Mouse (Mus musculus) hindbrain, embryonic 16.5 days (tissue): ENCODE measurements around the gene Sipa1l1. TPM values are rescaled to one million over a fixed set of nuclear protein-coding genes. Genes with fewer than 3 reads are reported as not detected.

Experiments
- ATAC-seq: fragments of 200-750 bp; cut with Nextera tagmentation; 2 replicates; pipeline ENCODE4 v1.8.0; 2017; ENCODE audit warnings: moderate TSS enrichment, moderate library complexity
- H3K27ac ChIP-seq: fragments of 300-500 bp; sonication (generic); 2 replicates; pipeline ENCODE4 v1.5.1; 2014; ENCODE audit warnings: low read depth, mild to moderate bottlenecking, control low read depth, low read length, moderate library complexity
- H3K27me3 ChIP-seq: fragments of 300-500 bp; sonication (generic); replicated peaks from 2 replicates; pipeline ENCODE4 v1.6.1; 2014; ENCODE audit warnings: low read length; ENCODE audit not compliant: control insufficient read depth, insufficient read depth
- H3K36me3 ChIP-seq: fragments of 300-500 bp; sonication (generic); 2 replicates; pipeline ENCODE4 v1.6.1; 2014; ENCODE audit warnings: mild to moderate bottlenecking, low read length, moderate library complexity, mixed read lengths; ENCODE audit not compliant: control insufficient read depth, insufficient read depth
- H3K4me1 ChIP-seq: fragments of 300-500 bp; sonication (generic); 2 replicates; pipeline ENCODE4 v1.6.1; 2014; ENCODE audit warnings: low read depth, low read length; ENCODE audit not compliant: control insufficient read depth, insufficient read depth
- H3K4me2 ChIP-seq: fragments of 300-500 bp; sonication (generic); 2 replicates; pipeline ENCODE4 v1.6.1; 2014; ENCODE audit warnings: mild to moderate bottlenecking, low read length, control low read depth, moderate library complexity
- H3K4me3 ChIP-seq: fragments of 300-500 bp; sonication (generic); 2 replicates; pipeline ENCODE4 v1.5.1; 2014; ENCODE audit warnings: mild to moderate bottlenecking, low read length, control low read depth, moderate library complexity
- H3K9ac ChIP-seq: fragments of 300-500 bp; sonication (generic); 2 replicates; pipeline ENCODE4 v1.6.1; 2014; ENCODE audit warnings: low read depth, mild to moderate bottlenecking, control low read depth, low read length, moderate library complexity
- H3K9me3 ChIP-seq: fragments of 300-500 bp; sonication (generic); 2 replicates; pipeline ENCODE4 v1.6.1; 2014; ENCODE audit warnings: mild to moderate bottlenecking, low read length, moderate library complexity; ENCODE audit not compliant: control insufficient read depth
- WGBS: fragments of 180-500 bp; shearing (Covaris S2); extraction: QIAGEN DNeasy Blood & Tissue Kit; methylation state at CpG from one replicate; pipeline ENCODE4 v1.1.7; 2014; 5-methylcytosine and 5-hydroxymethylcytosine counted together
- polyA plus RNA-seq: library from polyadenylated mRNA; unstranded; fragments of >200 nt; fragmentation: Nextera tagmentation; extraction: Ambion mirVana; gene quantifications from 2 replicates; pipeline ENCODE4 v1.2.1, GENCODE M21; 2015

The Sipa1l1 gene
- polyA plus RNA-seq, 1 experiment from 2014 or later: 11.2 TPM

GRCm38 (mm10) chr12:82214916-82215315 lies 45.8 kb downstream of the Sipa1l1 start:
- Histone ChIP-seq H3K36me3 (no peaks in the 10 kb centered on the region), H3K4me2 (no peak overlapping the region), H3K9me3 (no peaks in the 10 kb centered on the region), H3K27me3 (no peaks in the 10 kb centered on the region), H3K4me3 (no peak overlapping the region), H3K4me1 (no peaks in the 10 kb centered on the region), H3K9ac (no peak overlapping the region), H3K27ac (no peak overlapping the region)
- WGBS: 80% methylated on average over 5 of the region's 5 CpGs
- ATAC-seq: no peak

GRCm38 (mm10) chr12:82216801-82217553 lies 47.9 kb downstream of the Sipa1l1 start:
- H3K4me2 ChIP-seq: no peak overlapping the region
- no peak for ATAC-seq
- no peaks in the 10 kb centered on the region for H3K36me3 ChIP-seq
- H3K9me3 ChIP-seq: no peaks in the 10 kb centered on the region
- H3K4me3 ChIP-seq: no peak overlapping the region
- no peaks in the 10 kb centered on the region for H3K4me1 ChIP-seq
- no peaks in the 10 kb centered on the region for H3K27me3 ChIP-seq
- H3K27ac ChIP-seq: no peak overlapping the region
- no peak overlapping the region for H3K9ac ChIP-seq
- 72% methylated on average over 6 of the region's 6 CpGs for WGBS

- Histone ChIP-seq H3K9me3 (no peaks in the 10 kb centered on the region), H3K27me3 (no peaks in the 10 kb centered on the region), H3K4me1 (no peaks in the 10 kb centered on the region), H3K27ac (no peak overlapping the region), H3K36me3 (no peaks in the 10 kb centered on the region), H3K4me2 (no peak overlapping the region), H3K4me3 (no peak overlapping the region), H3K9ac (no peak overlapping the region)
- no peak for ATAC-seq
- WGBS: 90% methylated on average over 7 of the region's 7 CpGs
Observed at GRCm38 (mm10) chr12:82218201-82218600, 49.1 kb downstream of the Sipa1l1 start.

- Histone ChIP-seq H3K4me3 (no peak overlapping the region), H3K27ac (no peak overlapping the region), H3K9ac (no peak overlapping the region; the same call in 1 of the 2 replicates), H3K4me1 (no peaks in the 10 kb centered on the region), H3K4me2 (no peak overlapping the region), H3K9me3 (no peaks in the 10 kb centered on the region), H3K27me3 (no peaks in the 10 kb centered on the region), H3K36me3 (no peaks in the 10 kb centered on the region)
- no peak for ATAC-seq
- 84% methylated on average over 5 of the region's 5 CpGs for WGBS
Observed at GRCm38 (mm10) chr12:82220367-82221089, 51.4 kb downstream of the Sipa1l1 start.

- Histone ChIP-seq H3K4me1 (no peaks in the 10 kb centered on the region), H3K36me3 (no peaks in the 10 kb centered on the region), H3K4me2 (no peak overlapping the region), H3K9ac (no peak overlapping the region), H3K4me3 (no peak overlapping the region), H3K27ac (no peak overlapping the region), H3K27me3 (no peaks in the 10 kb centered on the region), H3K9me3 (no peaks in the 10 kb centered on the region)
- WGBS: 79% methylated on average over 9 of the region's 9 CpGs
- ATAC-seq: no peak
Observed at GRCm38 (mm10) chr12:82223126-82223815, 54.2 kb downstream of the Sipa1l1 start.

- Histone ChIP-seq H3K4me3 (no peak overlapping the region), H3K27ac (no peak overlapping the region), H3K9me3 (no peaks in the 10 kb centered on the region), H3K4me1 (no peaks in the 10 kb centered on the region), H3K9ac (no peak overlapping the region), H3K4me2 (no peak overlapping the region), H3K36me3 (no peaks in the 10 kb centered on the region), H3K27me3 (no peaks in the 10 kb centered on the region)
- WGBS: 95% methylated on average over 7 of the region's 7 CpGs
- ATAC-seq: no peak
Observed at GRCm38 (mm10) chr12:82224848-82225247, 55.7 kb downstream of the Sipa1l1 start.

- Histone ChIP-seq H3K27ac (no peak overlapping the region), H3K36me3 (no peaks in the 10 kb centered on the region), H3K4me2 (no peak overlapping the region), H3K4me3 (no peak overlapping the region), H3K9ac (no peak overlapping the region), H3K9me3 (no peaks in the 10 kb centered on the region), H3K27me3 (no peaks in the 10 kb centered on the region), H3K4me1 (no peaks in the 10 kb centered on the region)
- 96% methylated on average over 2 of the region's 2 CpGs for WGBS
- ATAC-seq: no peak
Observed at GRCm38 (mm10) chr12:82225278-82225677, 56.2 kb downstream of the Sipa1l1 start.

GRCm38 (mm10) chr12:82225751-82226228 lies 56.7 kb downstream of the Sipa1l1 start:
- ATAC-seq: no peak
- Histone ChIP-seq H3K4me3 (no peak overlapping the region), H3K27ac (no peak overlapping the region), H3K9ac (no peak overlapping the region), H3K4me2 (no peak overlapping the region), H3K4me1 (no peaks in the 10 kb centered on the region), H3K9me3 (no peaks in the 10 kb centered on the region), H3K27me3 (no peaks in the 10 kb centered on the region), H3K36me3 (no peaks in the 10 kb centered on the region)
- 41% methylated on average over 4 of the region's 4 CpGs for WGBS
